Mouse (Mus musculus): ENCODE measurements around the gene Cpn2. TPM values are rescaled to one million over a fixed set of nuclear protein-coding genes. Genes with fewer than 3 reads are reported as not detected.

Gene Cpn2
- total and polyA plus RNA-seq, 3 experiments: not detected

DNA sequence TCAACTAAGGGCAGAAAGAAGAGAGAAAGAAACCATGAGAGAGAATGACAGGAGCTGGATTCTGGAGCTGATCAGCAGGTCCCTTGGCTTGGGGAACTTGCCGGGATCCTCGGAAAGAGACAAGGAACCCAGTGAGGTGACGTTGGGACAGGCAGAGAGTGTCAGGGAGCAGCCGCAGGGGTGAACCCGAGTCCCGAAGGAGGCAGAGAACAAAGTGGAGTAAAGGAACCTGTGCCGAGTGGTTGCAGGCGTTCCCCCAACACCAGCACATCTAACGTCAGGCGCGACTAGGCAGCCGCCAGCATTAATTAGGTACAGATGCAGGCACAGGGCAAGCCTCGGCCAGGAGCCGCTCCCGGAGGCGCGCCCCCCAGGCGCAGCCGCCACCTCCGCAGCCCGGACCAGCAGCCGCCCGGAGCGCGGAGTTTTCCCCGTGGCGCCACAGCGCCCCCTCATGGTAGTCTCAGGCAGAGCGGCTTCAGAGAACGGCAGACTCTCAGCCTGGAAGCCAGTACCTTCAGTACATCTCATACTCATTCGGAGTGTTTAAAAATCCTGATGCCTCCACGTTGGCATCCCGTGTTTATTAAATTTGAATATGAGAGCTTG lies 31.1 kb downstream of the Cpn2 start:
- Histone ChIP-seq H3K9ac (ENCODE audit: insufficient read depth, low read depth) (peak overlapping the region; percentile 46), H3K79me2 (replicated peaks; ENCODE audit: control insufficient read depth, extremely low read depth, insufficient read depth, poor library complexity, severe bottlenecking) (no peaks in the 10 kb centered on the region), H3K9me3 (replicated peaks; ENCODE audit: low read length) (peaks cover 3% of the 10 kb centered on the region), H3K4me3 (replicated peaks in 1 of 3; ENCODE audit: low read depth in 2 of 3, low read length in 2 of 3, poor library complexity in 1 of 3) (peak overlapping the region; percentile 21 to 51 (median 34)), H3K4me1 (ENCODE audit: control insufficient read depth in 1 of 2, insufficient read depth in 2 of 2) (peaks cover 13 to 36% of the 10 kb centered on the region in 2 experiments), H3K27ac (ENCODE audit: insufficient read depth, low read depth) (no peak overlapping the region), H3K36me3 (replicated peaks in 1 of 2; ENCODE audit: control insufficient read depth in 1 of 2, insufficient read depth in 1 of 2, low read length in 1 of 2) (no peaks in the 10 kb centered on the region), H3K4me2 (ENCODE audit: insufficient read depth, low read depth, poor library complexity, severe bottlenecking) (peak overlapping the region; percentile 88), H3K27me3 (replicated peaks) (peaks cover 43% of the 10 kb centered on the region)
- peak; percentile 72 for DNase-seq (ENCODE audit: extremely low read depth)
- TF ChIP-seq RAD21 (IDR thresholded peaks at IDR 0.05; ENCODE audit: low read depth, low read length) (peak; percentile 98), UBTF (IDR thresholded peaks at IDR 0.05; ENCODE audit: low read depth, low read length) (peak; percentile 88; the same call in 1 of the 2 replicates), USF2 (conservative IDR thresholded peaks at IDR 0.05; ENCODE audit: low read depth, low read length) (no peak), SMC3 (IDR thresholded peaks at IDR 0.05; ENCODE audit: low read depth, low read length) (peak; percentile 94), TCF12 (IDR thresholded peaks at IDR 0.05; ENCODE audit: low read depth, low read length) (peak; percentile 43; the same call in 1 of the 2 replicates), ETS1 (conservative IDR thresholded peaks at IDR 0.05; ENCODE audit: low read depth, low read length) (no peak), MYC (IDR thresholded peaks at IDR 0.05; ENCODE audit: low read depth, low read length) (no peak), MXI1 (IDR thresholded peaks at IDR 0.05; ENCODE audit: low read depth, low read length) (no peak), TBP (conservative IDR thresholded peaks at IDR 0.05; ENCODE audit: low read depth, low read length) (0 out of 2 replicates have a peak, but pooled peaks have one; percentile 47), ZNF384 (IDR thresholded peaks at IDR 0.05; ENCODE audit: low read depth, low read length) (no peak), CTCF (conservative IDR thresholded peaks at IDR 0.05 in 1 of 2, IDR thresholded peaks at IDR 0.05 in 1 of 2; ENCODE audit: low read depth in 2 of 2, low read length in 2 of 2) (peak; percentile 82 to 98), NRF1 (IDR thresholded peaks at IDR 0.05; ENCODE audit: low read depth, low read length) (peak; percentile 47), ZC3H11A (IDR thresholded peaks at IDR 0.05; ENCODE audit: low read depth, low read length) (peak; percentile 80), IRF4 (IDR thresholded peaks at IDR 0.05; ENCODE audit: low read depth, low read length) (peak; percentile 44; the same call in 1 of the 2 replicates), HCFC1 (IDR thresholded peaks at IDR 0.05; ENCODE audit: low read depth, low read length) (no peak), ELF1 (IDR thresholded peaks at IDR 0.05; ENCODE audit: low read depth, low read length) (peak; percentile 31; the same call in 1 of the 2 replicates), MEF2A (IDR thresholded peaks at IDR 0.05; ENCODE audit: borderline replicate concordance, low read depth, low read length) (peak; percentile 41; the same call in 1 of the 2 replicates)
- dilution Hi-C loops (cut with MboI; ENCODE audit: extremely low pct_ligation_motif_present, extremely low pct_unique_long_range_greater_than_20kb, low sequenced_read_pairs) (no loop called here), in situ Hi-C loops (cut with MboI; ENCODE audit: low pct_ligation_motif_present, low pct_unique_long_range_greater_than_20kb, low sequenced_read_pairs) (no loop called here)

DNA sequence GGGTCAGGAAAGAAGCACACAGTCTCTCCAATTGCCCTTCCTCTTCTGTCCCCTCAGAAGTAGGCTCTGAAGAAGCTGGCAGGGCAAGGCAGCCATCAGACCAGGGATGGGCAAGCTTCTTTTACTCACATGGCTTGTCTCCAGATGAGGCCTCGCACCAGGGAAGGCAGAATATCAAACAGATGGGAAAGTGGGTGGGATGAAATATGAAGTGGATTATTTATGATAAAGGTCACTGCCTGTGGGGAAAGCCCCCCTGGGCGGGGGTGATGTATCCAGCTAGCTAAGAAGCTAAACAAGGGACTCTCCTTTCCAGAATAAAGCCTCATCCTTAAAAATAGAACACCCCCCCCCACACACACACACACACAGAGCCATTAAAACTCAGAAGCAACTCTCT lies 31.7 kb downstream of the Cpn2 start:
- Histone ChIP-seq H3K4me3 (replicated peaks in 1 of 3; ENCODE audit: low read depth in 2 of 3, low read length in 2 of 3, poor library complexity in 1 of 3) (no peak overlapping the region), H3K27ac (ENCODE audit: insufficient read depth, low read depth) (no peak overlapping the region), H3K9me3 (replicated peaks; ENCODE audit: low read length) (no peaks in the 10 kb centered on the region), H3K27me3 (replicated peaks) (peaks cover 44% of the 10 kb centered on the region), H3K4me2 (ENCODE audit: insufficient read depth, low read depth, poor library complexity, severe bottlenecking) (peak overlapping the region; percentile 88), H3K4me1 (ENCODE audit: control insufficient read depth in 1 of 2, insufficient read depth in 2 of 2) (peaks cover 13 to 36% of the 10 kb centered on the region in 2 experiments), H3K36me3 (replicated peaks in 1 of 2; ENCODE audit: control insufficient read depth in 1 of 2, insufficient read depth in 1 of 2, low read length in 1 of 2) (no peaks in the 10 kb centered on the region), H3K9ac (ENCODE audit: insufficient read depth, low read depth) (peak overlapping the region; percentile 46), H3K79me2 (replicated peaks; ENCODE audit: control insufficient read depth, extremely low read depth, insufficient read depth, poor library complexity, severe bottlenecking) (no peaks in the 10 kb centered on the region)
- in situ Hi-C loops (cut with MboI; ENCODE audit: low pct_ligation_motif_present, low pct_unique_long_range_greater_than_20kb, low sequenced_read_pairs) (no loop called here), dilution Hi-C loops (cut with MboI; ENCODE audit: extremely low pct_ligation_motif_present, extremely low pct_unique_long_range_greater_than_20kb, low sequenced_read_pairs) (no loop called here)
- no peak for DNase-seq (ENCODE audit: extremely low read depth)
- TF ChIP-seq POLR2AphosphoS2 (IDR thresholded peaks at IDR 0.05; ENCODE audit: low read depth, low read length) (no peak), IRF4 (IDR thresholded peaks at IDR 0.05; ENCODE audit: low read depth, low read length) (0 out of 2 replicates have a peak, but pooled peaks have one; percentile 18), MEF2A (IDR thresholded peaks at IDR 0.05; ENCODE audit: borderline replicate concordance, low read depth, low read length) (0 out of 2 replicates have a peak, but pooled peaks have one; percentile 23)
